Mouse (Mus musculus): ENCODE results near the gene Gm45140. TPM values are rescaled to one million over a fixed set of nuclear protein-coding genes. Genes with fewer than 3 reads are reported as not detected.

Gm45140 gene
- total RNA-seq, 1 experiment from 2014 or later = 25.1 TPM

DNA sequence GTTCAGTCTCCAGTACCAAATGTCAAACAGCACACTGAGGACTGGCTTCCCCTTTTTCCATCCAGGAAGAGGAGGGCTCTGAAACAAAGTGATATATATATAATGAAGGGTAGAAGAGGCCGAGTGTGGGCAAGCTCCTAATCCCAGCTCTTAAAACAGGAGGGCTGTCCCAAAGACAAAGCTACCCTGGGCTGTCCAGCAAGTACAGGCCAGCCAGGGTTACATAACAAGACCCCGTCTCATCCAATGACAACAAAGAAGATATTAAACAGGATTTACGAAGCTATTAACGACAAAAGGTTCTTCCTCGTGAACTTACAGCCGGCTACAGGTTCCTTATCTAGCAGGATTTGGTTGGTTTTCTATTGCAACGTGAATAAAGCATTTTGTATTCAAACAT lies 30.7 kb downstream of the Gm45140 start:
- ATAC-seq (replicated peaks; ENCODE audit: low read depth, poor library complexity, severe bottlenecking) = no peak

- no peak for ATAC-seq (replicated peaks; ENCODE audit: low read depth, poor library complexity, severe bottlenecking)
Measured at GRCm38 (mm10) chr6:87804036-87804435, 31.6 kb downstream of the Gm45140 start.

- no peak for ATAC-seq (replicated peaks; ENCODE audit: low read depth, poor library complexity, severe bottlenecking)
Measured at GRCm38 (mm10) chr6:87802462-87802861, 33.1 kb downstream of the Gm45140 start.

DNA sequence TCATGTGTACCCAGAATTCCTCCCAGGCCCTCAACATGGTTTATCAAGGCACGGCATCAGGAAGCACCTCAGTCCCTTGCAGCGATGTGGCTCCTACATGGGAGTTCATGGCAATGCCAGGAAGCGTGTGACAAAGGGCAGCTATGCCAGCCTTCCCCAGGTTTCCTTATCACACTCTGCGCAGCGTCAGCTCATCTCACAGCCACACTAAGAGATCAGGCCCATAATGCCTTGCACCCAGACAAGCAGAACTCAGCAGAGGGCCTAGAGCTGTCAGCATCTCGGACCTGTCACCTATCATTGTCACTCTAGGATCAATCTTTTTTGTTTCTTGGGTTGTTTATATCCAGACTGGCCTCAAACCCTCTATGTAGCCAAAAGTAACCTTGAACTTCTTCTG lies 36.0 kb downstream of the Gm45140 start:
- peak; percentile 42; the same call in 1 of the 2 replicates for ATAC-seq (replicated peaks; ENCODE audit: low read depth, poor library complexity, severe bottlenecking)

GRCm38 (mm10) chr6:87797321-87797720 lies 38.3 kb downstream of the Gm45140 start:
- no peak for ATAC-seq (replicated peaks; ENCODE audit: low read depth, poor library complexity, severe bottlenecking)

- no peak for ATAC-seq (replicated peaks; ENCODE audit: low read depth, poor library complexity, severe bottlenecking)
Measured at GRCm38 (mm10) chr6:87796251-87796880, 39.2 kb downstream of the Gm45140 start.

DNA sequence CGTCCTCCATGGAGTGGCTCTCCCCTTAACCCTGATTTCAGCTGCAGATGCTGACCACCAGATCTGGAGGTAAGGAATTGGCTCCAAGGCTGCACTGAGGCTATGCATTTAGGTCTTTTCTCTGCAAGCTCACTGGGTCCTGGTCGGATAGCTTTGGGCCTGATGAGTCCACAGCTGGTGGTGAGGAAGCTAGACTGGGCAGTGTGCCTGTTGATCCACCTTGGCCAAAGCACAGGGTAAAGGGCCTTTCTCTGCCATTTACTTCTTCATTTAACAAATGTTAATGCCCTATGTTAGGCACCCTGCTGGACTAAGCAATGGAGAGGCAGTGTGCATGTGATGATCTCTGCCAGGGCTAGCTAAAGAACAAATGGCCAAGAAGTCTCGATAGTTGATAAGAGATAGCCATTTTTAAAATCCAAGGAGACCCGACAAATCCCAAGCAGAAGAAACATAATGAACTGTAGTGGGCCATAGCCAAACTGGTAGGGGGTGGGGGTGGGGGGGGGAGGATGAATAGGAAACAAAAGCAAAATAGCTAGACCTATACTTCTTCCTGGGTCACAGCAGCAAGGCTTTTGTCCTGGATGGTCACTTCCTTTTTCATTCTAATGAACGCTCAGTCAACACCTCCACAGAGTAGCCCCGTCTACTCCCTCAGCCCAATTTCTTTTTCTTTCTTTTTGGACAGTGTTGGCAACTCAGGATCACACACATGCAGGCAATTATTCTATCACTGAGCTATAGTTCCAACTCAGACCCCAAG lies 40.0 kb downstream of the Gm45140 start:
- no peak for ATAC-seq (replicated peaks; ENCODE audit: low read depth, poor library complexity, severe bottlenecking)

DNA sequence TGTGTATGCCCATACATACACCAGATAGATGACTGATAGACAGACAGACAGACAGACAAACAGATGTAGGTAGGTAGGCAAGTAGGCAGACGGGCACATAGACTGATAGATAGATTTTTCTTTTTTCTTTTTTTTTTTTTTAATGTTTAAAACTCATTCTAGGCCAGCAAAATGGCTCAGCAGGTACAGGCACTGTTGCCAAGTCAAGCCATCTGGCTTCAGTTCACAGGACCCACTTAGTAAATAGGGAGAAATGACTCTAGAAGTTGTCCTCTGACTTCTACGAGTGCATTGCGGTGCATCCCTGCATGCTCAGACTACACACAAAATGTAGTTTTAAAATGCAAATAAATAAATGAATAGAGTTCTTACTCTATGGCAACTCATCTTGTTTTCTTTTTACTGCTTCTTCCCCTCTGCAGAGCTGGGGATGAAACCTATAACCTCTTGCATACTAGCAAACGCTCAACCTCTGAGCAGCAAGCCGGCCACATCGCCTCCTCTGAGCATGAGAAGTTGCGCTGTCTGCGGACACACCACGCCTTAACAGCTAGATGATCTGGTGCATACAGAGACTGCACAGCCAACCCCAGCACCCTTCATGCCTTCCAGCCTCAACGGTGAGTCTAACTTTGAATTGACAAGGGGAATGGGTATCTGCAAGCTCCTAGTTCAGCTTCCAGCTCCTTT lies 41.6 kb downstream of the Gm45140 start:
- ATAC-seq (replicated peaks; ENCODE audit: low read depth, poor library complexity, severe bottlenecking) = no peak

- ATAC-seq (replicated peaks; ENCODE audit: low read depth, poor library complexity, severe bottlenecking) = no peak
Measured at GRCm38 (mm10) chr6:87791826-87792225, 43.8 kb downstream of the Gm45140 start.

DNA sequence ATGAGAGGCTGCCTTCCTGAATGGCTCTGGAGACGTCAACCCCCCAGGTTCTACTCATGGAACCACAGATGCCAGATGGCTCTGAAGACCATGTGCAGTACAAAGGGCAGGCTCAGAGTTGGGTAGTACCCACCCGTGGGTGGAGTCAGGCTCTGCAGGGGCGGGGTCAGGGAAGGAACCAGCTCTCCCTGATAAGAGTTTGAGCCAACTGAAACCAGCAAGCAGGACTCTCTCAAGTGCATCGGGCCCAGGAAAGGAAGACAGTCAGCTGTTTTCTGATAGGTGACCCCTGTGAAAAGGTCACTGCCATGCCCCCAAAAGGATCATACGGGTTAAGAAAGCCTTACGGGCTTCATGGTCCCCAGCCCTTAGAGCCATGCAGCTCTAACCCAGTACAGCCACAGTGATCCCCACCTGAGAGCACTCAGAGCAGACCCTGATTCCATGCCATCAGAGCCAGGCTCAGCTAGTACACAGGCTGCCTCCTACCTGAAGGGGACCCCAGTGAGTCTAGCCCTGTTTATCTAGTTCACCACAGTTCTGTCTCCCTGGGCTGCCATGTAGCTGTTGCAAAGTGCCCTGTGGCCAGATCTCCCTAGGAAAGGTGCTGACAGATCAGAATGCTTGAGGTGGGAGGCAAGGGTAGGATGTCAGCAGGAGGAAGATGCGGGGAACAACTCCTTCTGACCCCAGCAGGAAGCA lies 44.7 kb downstream of the Gm45140 start:
- peak; percentile 79 for ATAC-seq (replicated peaks; ENCODE audit: low read depth, poor library complexity, severe bottlenecking)

DNA sequence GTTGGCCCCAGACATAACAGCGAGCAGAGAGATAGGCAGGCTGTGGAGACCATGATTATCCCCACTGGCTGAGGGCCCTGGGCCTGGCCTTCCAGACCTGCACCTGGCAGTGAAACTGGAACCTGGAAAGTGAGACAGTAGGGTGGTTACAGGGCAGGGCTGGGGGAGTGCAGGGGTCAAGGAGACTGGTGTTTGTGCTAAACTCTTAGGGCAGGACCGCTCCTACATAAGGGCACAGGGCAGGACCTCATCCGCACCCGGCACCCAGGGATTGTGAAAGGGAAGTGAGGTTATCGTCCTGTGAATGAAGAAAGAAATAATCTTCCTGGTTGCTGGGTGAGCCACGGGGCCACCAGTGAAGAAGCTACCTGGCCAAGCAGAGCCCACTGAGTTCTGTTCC lies 45.8 kb downstream of the Gm45140 start:
- no peak for ATAC-seq (replicated peaks; ENCODE audit: low read depth, poor library complexity, severe bottlenecking)

- peak; percentile 45 for ATAC-seq (replicated peaks; ENCODE audit: low read depth, poor library complexity, severe bottlenecking)
Measured at GRCm38 (mm10) chr6:87788896-87789587, 46.6 kb downstream of the Gm45140 start.

- ATAC-seq (replicated peaks; ENCODE audit: low read depth, poor library complexity, severe bottlenecking) = no peak
Measured at GRCm38 (mm10) chr6:87788266-87788895, 47.2 kb downstream of the Gm45140 start.

DNA sequence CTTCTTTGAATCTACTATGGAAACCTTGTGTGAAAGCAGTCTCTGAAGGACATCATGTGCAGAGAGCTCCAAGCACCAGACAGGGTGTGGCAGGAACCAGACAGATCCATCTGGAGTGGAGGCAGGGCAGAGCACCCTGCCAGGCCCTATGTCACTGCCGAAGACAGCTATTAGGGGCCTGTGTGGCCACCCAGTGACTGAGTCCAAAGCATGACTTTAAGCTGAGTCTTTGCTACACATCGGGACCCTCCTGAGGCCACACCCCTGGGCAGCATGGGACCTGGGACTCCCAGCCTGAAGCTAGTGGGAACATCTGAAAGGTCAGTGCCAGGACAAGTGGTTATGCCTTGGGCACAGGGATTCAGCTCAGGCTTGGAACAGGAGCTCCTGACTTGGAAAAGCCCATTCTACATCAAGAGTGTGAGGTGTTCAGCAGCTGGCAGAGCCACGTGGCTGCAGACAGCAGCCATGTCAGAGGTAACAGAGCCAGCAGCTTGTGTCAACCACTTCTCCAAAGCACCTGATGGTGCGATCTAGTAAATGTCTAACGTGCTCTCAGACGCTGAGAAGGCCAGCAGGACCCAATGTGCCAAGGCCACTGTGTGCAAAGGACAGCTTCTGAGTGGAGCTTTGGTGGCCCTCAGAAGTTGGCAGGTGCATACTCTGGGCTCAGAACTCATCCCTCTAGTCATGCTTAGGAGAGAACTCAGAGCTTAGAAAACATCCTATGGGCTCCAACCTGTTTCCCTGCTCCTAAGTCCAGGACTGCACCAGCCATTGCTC lies 48.3 kb downstream of the Gm45140 start:
- ATAC-seq (replicated peaks; ENCODE audit: low read depth, poor library complexity, severe bottlenecking) = no peak

- no peak for ATAC-seq (replicated peaks; ENCODE audit: low read depth, poor library complexity, severe bottlenecking)
Measured at GRCm38 (mm10) chr6:87786621-87787020, 49.0 kb downstream of the Gm45140 start.

DNA sequence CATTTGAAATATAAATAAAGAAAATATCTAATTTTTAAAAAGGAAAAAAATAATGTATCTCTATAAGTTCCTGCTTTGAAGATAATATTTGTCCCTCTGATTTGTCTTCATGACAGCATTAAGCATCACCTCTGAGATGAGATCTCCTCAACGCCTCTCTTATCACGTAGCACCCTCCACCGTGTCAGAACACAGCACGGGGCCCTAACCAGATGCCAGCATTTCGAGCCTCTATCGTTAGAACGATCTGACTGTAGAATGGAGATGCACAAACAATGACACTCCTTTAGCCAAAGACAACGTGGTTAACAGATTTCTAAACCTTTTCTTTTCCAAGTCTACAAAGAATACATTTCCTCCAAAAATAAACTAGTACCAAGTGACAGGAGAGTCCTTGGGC lies 51.6 kb downstream of the Gm45140 start:
- ATAC-seq (replicated peaks; ENCODE audit: low read depth, poor library complexity, severe bottlenecking) = no peak

GRCm38 (mm10) chr6:87780546-87781301 lies 54.9 kb downstream of the Gm45140 start:
- no peak for ATAC-seq (replicated peaks; ENCODE audit: low read depth, poor library complexity, severe bottlenecking)

All from common myeloid progenitor, adult 5-6 weeks (primary cell).